Mouse (Mus musculus): ENCODE results near the gene Zbtb3. TPM values are rescaled to one million over a fixed set of nuclear protein-coding genes. Genes with fewer than 3 reads are reported as not detected.
"Not testable (repeated sequence)": the region's sequence is repeated elsewhere in the genome, so short reads cannot be mapped to it uniquely, and the experiment has no call there.

The Zbtb3 gene
- polyA plus RNA-seq, 1 experiment from 2014 or later, result 9.6 TPM

DNA sequence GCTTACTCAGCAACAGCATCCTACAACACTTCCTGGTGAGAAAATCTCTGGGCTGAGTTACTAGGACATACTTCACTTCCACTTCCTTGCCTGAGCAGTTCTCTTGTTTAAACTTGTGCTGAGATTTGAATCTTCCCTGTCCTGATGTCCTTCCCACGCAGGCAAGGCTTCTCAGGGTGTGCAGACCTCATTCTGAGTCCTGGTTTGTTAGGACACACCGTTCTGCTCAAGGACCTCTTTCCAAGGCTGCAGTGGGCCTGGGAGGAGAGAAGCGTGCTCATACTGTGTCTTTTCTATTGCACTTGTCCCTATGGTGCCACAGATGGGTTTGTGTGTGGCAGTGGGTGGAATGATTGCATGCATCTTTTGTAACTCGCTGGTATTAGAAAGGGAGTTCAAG is 30.6 kb downstream of the Zbtb3 start:
- Histone ChIP-seq H3K27me3 (no peaks in the 10 kb centered on the region), H3K4me3 (no peak overlapping the region), H3K4me1 (no peaks in the 10 kb centered on the region), H3K36me3 (peaks cover 78% of the 10 kb centered on the region), H3K27ac (replicated peaks) (no peak overlapping the region), H3K4me2 (replicated peaks) (no peak overlapping the region), H3K9ac (replicated peaks) (no peak overlapping the region), H3K9me3 (no peaks in the 10 kb centered on the region)
- WGBS, result 88% methylated on average over 4 of the region's 4 CpGs
- ATAC-seq (replicated peaks), result no peak

DNA sequence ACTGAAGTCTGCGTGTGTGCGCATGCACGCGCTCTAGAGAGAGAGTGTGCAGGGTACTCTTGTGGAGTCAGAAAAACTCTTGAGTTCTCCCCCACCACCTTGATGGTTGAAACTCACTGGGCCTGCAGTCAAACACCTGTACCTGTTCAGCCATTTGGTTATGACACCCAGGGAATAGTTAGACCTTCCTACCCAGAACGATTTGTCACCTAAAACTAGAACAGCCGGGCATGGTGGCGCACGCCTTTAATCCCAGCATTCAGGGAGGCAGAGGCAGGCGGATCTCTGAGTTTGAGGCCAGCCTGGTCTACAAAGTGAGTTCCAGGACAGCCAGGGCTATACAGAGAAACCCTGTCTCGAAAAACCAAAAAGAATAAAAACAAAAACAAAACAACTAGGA is 34.0 kb downstream of the Zbtb3 start:
- WGBS, result 97% methylated on average over 10 of the region's 10 CpGs
- not testable (repeated sequence) for H3K4me3 ChIP-seq; H3K27me3 ChIP-seq; H3K9ac ChIP-seq (replicated peaks); ATAC-seq (replicated peaks); H3K9me3 ChIP-seq
- Histone ChIP-seq H3K4me2 (replicated peaks) (peak overlapping the region; percentile 71; the same call in 1 of the 2 replicates), H3K36me3 (peaks cover 44% of the 10 kb centered on the region), H3K4me1 (peaks cover 23% of the 10 kb centered on the region), H3K27ac (replicated peaks) (peak overlapping the region; percentile 98; the same call in 1 of the 2 replicates)

DNA sequence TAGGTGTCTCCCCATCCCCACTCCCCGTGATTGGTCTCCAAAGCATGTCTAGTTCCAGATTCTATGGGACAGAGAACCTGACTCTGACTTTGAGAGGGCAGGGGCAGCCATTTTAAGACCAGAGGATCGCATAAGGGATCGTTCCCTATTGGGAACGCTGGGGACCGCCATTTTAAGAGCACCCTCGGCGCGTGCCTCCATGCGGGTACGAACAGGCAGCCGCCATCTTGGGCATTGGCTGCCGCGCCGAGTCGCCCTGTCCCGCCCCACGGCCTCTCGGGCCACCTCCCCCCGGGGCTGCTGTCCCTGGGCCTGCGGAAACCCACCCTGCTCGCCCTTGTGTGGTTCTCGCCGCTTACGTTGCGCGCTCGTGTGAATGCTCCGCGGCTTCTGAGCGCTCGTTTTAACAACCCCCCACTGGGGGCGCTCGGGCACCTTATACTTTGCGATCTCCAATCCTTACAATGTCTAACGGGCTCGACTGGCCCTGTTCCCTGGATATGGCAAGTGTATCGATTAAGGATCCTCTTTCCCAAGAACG is 35.0 kb downstream of the Zbtb3 start, which contains the start of gene Bscl2:
Gene Bscl2, plus strand, starts transcription at position 217 of the 541 bp plus-strand sequence.
- ATAC-seq (replicated peaks), result peak; percentile 71
- peaks cover 25% of the 10 kb centered on the region for H3K4me1 ChIP-seq
- peak within 1 kb of the TSS; percentile 75 for H3K9ac ChIP-seq (replicated peaks)
- WGBS, result under 1% methylated on average over 38 of the region's 38 CpGs
- no peaks in the 10 kb centered on the region for H3K9me3 ChIP-seq
- peaks cover 40% of the 10 kb centered on the region for H3K36me3 ChIP-seq
- H3K27me3 ChIP-seq, result no peaks in the 10 kb centered on the region
- H3K4me3 ChIP-seq, result peak within 1 kb of the TSS; percentile 60
- H3K4me2 ChIP-seq (replicated peaks), result peak within 1 kb of the TSS; percentile 71
- H3K27ac ChIP-seq (replicated peaks), result peak within 1 kb of the TSS; percentile 98

DNA sequence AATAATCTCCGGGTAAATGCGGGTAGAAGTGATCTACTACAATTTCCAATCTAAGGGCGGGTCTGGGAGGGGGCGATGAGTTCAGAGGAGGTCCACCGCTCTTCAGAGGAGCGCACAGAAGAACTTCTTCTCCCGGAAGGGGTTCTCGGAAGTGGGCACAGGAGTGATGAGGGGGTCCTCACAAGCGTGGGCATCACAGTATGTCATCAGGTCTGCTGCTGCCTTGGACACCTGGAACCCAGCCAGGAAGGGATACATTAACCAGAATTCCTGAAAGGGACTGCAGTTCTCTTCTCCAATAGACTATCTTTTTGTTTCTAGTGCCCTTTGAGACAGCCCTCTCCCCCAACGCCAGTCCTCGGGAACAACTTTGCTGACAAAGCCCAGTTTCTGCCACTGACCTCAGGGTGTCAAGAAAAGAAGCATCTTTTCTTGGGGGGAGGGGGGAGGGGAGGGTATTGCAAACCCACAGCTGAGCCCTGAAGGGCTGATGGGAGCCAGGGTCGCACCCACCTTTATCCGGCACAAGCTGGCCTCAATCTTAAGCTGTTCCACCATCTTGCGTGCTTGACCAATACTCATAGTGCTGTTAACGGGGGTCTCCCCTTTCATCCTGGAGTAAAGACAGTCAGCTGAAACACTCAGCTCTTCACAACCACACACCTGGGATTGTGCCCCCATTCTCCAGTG is 35.8 kb downstream of the Zbtb3 start:
- 8% methylated on average over 15 of the region's 15 CpGs for WGBS
- no peaks in the 10 kb centered on the region for H3K9me3 ChIP-seq
- H3K9ac ChIP-seq (replicated peaks), result peak overlapping the region; percentile 75
- peaks cover 37% of the 10 kb centered on the region for H3K36me3 ChIP-seq
- peak; percentile 5; the same call in 1 of the 2 replicates for ATAC-seq (replicated peaks)
- H3K27ac ChIP-seq (replicated peaks), result peak overlapping the region; percentile 98
- H3K27me3 ChIP-seq, result no peaks in the 10 kb centered on the region
- peak overlapping the region; percentile 60 for H3K4me3 ChIP-seq
- H3K4me2 ChIP-seq (replicated peaks), result peak overlapping the region; percentile 71
- peaks cover 25% of the 10 kb centered on the region for H3K4me1 ChIP-seq

DNA sequence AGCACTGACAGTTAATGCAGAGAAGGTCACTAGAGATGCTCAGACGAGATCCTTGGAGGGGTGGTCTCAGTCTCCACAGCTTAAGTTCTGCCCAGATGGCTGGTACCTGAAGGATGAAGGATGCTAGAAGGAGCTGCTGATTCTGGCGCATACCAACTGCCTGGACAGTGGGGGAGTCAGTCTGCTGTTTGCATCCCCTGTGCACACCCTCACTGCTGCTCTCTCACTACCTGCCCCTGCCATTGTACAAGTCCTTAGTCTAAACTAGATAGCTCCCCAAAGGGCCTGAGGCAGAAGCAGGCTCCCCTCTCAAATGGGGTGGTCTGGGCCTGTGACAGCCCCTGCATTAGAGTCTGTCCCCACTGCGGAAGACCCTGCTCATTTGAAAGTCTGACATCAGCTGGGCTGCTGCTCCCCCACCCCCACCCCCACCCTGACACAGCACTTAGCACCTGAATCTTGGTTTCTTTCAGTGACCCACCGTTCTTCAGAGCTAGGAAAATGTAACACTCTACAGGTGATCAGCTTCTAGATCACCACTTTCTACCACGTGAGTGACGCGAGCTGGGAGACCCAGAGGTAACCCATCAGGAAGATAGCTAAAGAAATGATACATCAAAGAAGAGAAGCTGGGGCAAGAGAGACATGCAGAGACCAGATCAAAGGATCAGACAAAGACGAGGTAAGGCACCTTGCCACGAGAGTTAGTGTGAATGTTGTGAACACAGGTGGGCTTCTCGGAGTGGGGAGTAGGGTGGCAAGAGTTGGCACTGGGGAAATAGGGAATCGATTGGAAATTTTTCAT is 37.0 kb downstream of the Zbtb3 start, which contains the start of gene Gng3:
Gene Gng3, minus strand, starts transcription at position 92 of the 805 bp plus-strand sequence.
- peak within 1 kb of the TSS; percentile 71 for H3K4me2 ChIP-seq (replicated peaks)
- H3K4me3 ChIP-seq, result peak within 1 kb of the TSS; percentile 60
- no peaks in the 10 kb centered on the region for H3K9me3 ChIP-seq
- peak within 1 kb of the TSS; percentile 98 for H3K27ac ChIP-seq (replicated peaks)
- no peaks in the 10 kb centered on the region for H3K27me3 ChIP-seq
- 27% methylated on average over 11 of the region's 11 CpGs for WGBS
- H3K36me3 ChIP-seq, result peaks cover 26% of the 10 kb centered on the region
- peak; percentile 85 for ATAC-seq (replicated peaks)
- peak within 1 kb of the TSS; percentile 75 for H3K9ac ChIP-seq (replicated peaks)
- H3K4me1 ChIP-seq, result peaks cover 25% of the 10 kb centered on the region

DNA sequence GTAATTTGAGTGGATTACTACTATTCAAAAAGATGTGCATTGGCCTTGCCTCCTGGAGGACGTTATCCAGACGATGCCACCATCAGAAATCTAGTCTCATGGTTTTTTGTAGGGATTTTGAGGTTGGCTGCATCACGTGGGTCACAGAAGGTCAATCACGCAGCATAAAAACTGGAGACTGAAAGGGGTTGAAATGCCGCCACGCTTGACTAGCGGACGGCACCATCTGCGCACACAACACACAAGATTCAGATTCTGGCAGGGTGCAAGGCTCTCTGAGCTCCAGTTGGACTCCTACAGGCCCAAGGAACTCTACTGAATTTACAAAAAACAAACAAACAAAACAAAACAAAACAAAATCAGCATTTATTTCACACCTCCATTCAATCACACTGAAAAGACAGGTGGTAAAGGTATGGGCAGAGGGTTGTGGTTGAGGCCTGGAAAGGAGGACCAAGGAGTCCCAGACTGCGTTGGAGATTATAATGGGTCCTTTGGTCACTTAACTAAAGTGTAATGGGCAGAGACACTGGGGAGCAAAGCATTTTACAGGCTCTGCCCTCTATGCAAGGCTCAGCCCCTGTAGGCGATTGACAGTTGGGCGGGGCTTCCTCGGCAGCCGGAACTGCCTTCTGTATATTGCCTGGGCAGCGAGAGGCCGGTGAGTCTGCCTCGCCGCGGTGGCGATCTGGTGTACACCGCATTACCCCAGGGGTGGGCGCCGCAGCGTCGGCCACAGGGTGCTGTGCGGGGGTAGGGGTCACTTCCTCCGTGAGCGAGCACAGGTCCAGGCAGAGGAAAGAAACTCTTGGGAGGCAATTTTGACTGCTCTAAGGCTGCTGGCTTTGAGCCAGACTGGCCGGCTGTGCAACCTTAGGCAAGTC is 37.8 kb downstream of the Zbtb3 start:
- H3K9me3 ChIP-seq, result no peaks in the 10 kb centered on the region
- peaks cover 25% of the 10 kb centered on the region for H3K4me1 ChIP-seq
- peak; percentile 32 for ATAC-seq (replicated peaks)
- H3K4me2 ChIP-seq (replicated peaks), result peak overlapping the region; percentile 71
- H3K4me3 ChIP-seq, result peak overlapping the region; percentile 60
- H3K9ac ChIP-seq (replicated peaks), result peak overlapping the region; percentile 75
- 13% methylated on average over 29 of the region's 29 CpGs for WGBS
- H3K27me3 ChIP-seq, result no peaks in the 10 kb centered on the region
- H3K36me3 ChIP-seq, result peaks cover 18% of the 10 kb centered on the region
- H3K27ac ChIP-seq (replicated peaks), result peak overlapping the region; percentile 98

DNA sequence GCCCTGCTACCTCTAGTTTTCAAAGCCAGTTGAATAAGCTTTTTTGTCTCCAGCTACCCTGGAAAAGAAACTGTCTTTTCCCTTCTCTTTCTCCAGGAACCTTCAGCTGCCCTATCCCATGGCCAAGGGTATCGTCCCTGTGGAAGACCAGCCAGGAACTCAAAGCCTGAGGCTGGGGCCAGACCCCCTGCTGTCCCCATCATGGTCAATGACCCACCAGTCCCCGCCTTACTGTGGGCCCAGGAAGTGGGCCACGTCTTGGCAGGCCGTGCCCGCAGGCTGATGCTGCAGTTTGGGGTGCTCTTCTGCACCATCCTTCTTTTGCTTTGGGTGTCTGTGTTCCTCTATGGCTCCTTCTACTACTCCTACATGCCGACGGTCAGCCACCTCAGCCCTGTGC is 38.7 kb downstream of the Zbtb3 start:
- Histone ChIP-seq H3K9ac (replicated peaks) (peak overlapping the region; percentile 75; the same call in 1 of the 2 replicates), H3K9me3 (no peaks in the 10 kb centered on the region), H3K36me3 (peaks cover 22% of the 10 kb centered on the region), H3K4me2 (replicated peaks) (peak overlapping the region; percentile 71), H3K27ac (replicated peaks) (no peak overlapping the region; the same call in 1 of the 2 replicates), H3K4me1 (peaks cover 25% of the 10 kb centered on the region), H3K4me3 (peak overlapping the region; percentile 60), H3K27me3 (no peaks in the 10 kb centered on the region)
- ATAC-seq (replicated peaks), result no peak
- WGBS, result 94% methylated on average over 7 of the region's 7 CpGs

DNA sequence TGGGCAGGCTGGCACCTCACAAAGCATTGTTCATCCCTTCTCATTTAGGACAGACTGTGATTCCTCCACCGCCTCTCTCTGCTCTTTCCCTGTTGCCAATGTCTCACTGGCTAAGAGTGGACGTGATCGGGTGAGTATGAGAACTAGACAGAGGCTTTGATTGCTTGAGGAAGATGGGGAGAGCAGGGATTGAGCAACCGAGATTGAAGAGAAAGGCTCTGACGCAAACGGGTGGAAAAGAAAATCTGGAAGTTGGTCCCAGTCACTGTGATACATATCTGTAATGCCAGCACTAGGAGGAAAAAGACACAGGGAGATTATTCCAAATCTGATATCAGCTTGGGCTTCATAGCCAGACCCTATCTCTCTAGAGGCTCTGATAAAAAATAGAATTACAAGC is 40.6 kb downstream of the Zbtb3 start:
- no peaks in the 10 kb centered on the region for H3K9me3 ChIP-seq
- no peak overlapping the region for H3K4me2 ChIP-seq (replicated peaks)
- 91% methylated on average over 6 of the region's 6 CpGs for WGBS
- H3K27me3 ChIP-seq, result no peaks in the 10 kb centered on the region
- H3K27ac ChIP-seq (replicated peaks), result no peak overlapping the region
- H3K36me3 ChIP-seq, result peaks cover 38% of the 10 kb centered on the region
- no peak overlapping the region for H3K9ac ChIP-seq (replicated peaks)
- H3K4me1 ChIP-seq, result peaks cover 25% of the 10 kb centered on the region
- H3K4me3 ChIP-seq, result no peak overlapping the region
- ATAC-seq (replicated peaks), result no peak

DNA sequence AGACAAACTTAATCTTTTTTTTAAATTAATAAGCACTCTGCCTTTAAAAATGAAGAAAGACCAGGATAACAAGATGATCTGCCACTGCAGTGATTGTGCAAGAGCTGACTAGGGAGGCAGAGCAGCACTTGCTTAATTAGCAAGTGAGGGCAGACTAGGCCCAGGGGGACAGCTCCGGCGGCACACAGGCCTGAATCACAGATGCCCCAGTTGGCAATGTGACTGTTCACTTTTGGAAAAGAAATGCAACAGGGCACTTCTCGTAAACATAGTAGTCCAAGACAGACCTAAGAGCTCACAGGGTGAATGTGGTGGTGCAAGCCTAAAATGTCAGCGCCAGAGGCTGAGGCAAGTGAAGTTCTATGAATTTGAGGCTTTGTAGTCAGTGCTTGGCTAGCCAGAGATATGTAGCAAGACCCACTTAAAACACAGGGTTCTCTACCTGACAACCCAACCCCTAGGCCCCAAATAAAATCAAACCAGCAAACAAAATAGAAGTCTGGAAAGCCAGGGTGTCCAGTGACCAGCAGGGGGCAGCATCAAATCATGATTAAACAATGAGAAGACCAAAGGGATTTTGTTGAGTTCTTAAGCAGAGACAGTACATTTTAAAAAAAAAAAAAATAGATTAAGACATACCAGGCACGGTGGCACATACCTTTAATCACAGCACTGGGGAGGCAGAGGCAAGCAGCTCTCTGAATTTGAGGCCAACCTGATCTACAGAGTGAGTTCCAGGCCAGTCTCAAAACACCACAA is 42.2 kb downstream of the Zbtb3 start:
- H3K4me1 ChIP-seq, result peaks cover 20% of the 10 kb centered on the region
- peaks cover 50% of the 10 kb centered on the region for H3K36me3 ChIP-seq
- H3K9ac ChIP-seq (replicated peaks), result no peak overlapping the region
- no peaks in the 10 kb centered on the region for H3K27me3 ChIP-seq
- H3K9me3 ChIP-seq, result no peaks in the 10 kb centered on the region
- WGBS, result 55% methylated on average over 5 of the region's 5 CpGs
- H3K4me3 ChIP-seq, result no peak overlapping the region
- no peak for ATAC-seq (replicated peaks)
- no peak overlapping the region for H3K27ac ChIP-seq (replicated peaks)
- H3K4me2 ChIP-seq (replicated peaks), result no peak overlapping the region

DNA sequence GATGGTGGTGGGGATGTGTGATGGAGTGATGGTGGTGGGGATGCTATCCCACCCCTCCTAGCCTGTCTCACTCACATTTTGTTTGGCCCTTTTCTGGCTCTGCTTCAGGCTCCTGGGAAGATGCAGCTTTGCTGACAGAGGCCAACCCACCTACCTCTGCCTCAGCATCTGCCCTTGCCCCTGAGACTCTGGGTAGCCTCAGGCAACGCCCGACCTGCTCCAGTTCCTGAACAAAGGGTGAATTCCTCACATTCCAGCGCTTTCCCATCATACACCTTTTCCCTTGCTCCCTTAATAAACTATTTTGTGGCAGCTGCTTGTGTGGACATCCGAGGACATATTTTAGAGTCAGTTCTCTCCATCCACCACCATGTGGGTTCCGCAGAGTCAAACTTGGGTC is 46.0 kb downstream of the Zbtb3 start:
- H3K36me3 ChIP-seq, result peaks cover 40% of the 10 kb centered on the region
- H3K4me1 ChIP-seq, result no peaks in the 10 kb centered on the region
- no peak overlapping the region for H3K9ac ChIP-seq (replicated peaks)
- 86% methylated on average over 5 of the region's 5 CpGs for WGBS
- H3K27ac ChIP-seq (replicated peaks), result no peak overlapping the region
- H3K9me3 ChIP-seq, result no peaks in the 10 kb centered on the region
- H3K4me2 ChIP-seq (replicated peaks), result no peak overlapping the region
- H3K4me3 ChIP-seq, result no peak overlapping the region
- ATAC-seq (replicated peaks), result no peak
- no peaks in the 10 kb centered on the region for H3K27me3 ChIP-seq

DNA sequence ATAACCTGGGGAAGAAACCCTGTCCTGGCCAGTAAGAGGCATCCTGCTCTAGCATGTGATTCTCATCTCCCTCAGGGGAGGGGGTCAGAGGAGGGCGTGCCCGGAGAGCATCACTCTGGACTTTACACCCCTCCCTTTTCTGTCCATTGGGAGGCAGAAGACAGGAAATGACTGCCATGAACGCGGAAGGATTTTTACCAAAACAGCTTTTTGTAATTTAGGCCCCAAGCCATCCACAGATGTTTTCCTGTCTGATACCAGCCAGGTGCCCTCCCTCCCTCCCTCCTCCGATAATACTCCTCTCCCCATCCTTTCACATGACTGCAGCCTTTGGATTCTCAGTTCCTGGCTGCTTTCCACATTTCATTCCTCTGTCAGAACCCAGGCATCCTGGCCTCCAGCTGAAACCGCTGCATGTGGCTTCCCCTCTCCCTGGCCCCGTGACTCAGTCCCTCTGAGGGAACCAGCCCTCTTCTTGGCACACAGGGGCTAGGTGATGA is 48.1 kb downstream of the Zbtb3 start, which contains the start of gene Lrrn4cl:
Gene Lrrn4cl, plus strand, starts transcription at position 367 of the 500 bp plus-strand sequence.
- no peaks in the 10 kb centered on the region for H3K27me3 ChIP-seq
- no peak within 1 kb of the TSS for H3K4me3 ChIP-seq
- H3K27ac ChIP-seq (replicated peaks), result no peak within 1 kb of the TSS
- peaks cover 37% of the 10 kb centered on the region for H3K36me3 ChIP-seq
- H3K9me3 ChIP-seq, result no peaks in the 10 kb centered on the region
- no peak within 1 kb of the TSS for H3K4me2 ChIP-seq (replicated peaks)
- no peak within 1 kb of the TSS for H3K9ac ChIP-seq (replicated peaks)
- no peak for ATAC-seq (replicated peaks)
- no peaks in the 10 kb centered on the region for H3K4me1 ChIP-seq
- WGBS, result 43% methylated on average over 7 of the region's 7 CpGs
